Mouse (Mus musculus) limb, embryonic 13.5 days (tissue): Measurements from ENCODE around the gene Vkorc1l1. TPM values are rescaled to one million over a fixed set of nuclear protein-coding genes. Genes with fewer than 3 reads are reported as not detected.
A peak's percentile ranks its signal among the peaks of the same experiment; 100 is the strongest.
"Not testable (repeated sequence)": the region's sequence is repeated elsewhere in the genome, so short reads cannot be mapped to it uniquely, and the experiment has no call there.

Experiments
- ATAC-seq: fragments of 200-750 bp; cut with Nextera tagmentation; 2 replicates; pipeline ENCODE4 v1.8.0; 2017; ENCODE audit warnings: low read depth, moderate number of reproducible peaks, moderate TSS enrichment; ENCODE audit not compliant: low FRiP score
- H3K27ac ChIP-seq: fragments of 300-500 bp; sonication (generic); 2 replicates; pipeline ENCODE4 v1.5.1; 2015; ENCODE audit warnings: inconsistent platforms, mild to moderate bottlenecking, moderate library complexity
- H3K27me3 ChIP-seq: fragments of 300-500 bp; sonication (generic); 2 replicates; pipeline ENCODE4 v1.6.1; 2015; ENCODE audit warnings: mild to moderate bottlenecking, inconsistent platforms
- H3K36me3 ChIP-seq: fragments of 300-500 bp; sonication (generic); 2 replicates; pipeline ENCODE4 v1.6.1; 2015; ENCODE audit warnings: inconsistent platforms, mild to moderate bottlenecking, moderate library complexity
- H3K4me1 ChIP-seq: fragments of 300-500 bp; sonication (generic); 2 replicates; pipeline ENCODE4 v1.6.1; 2015; ENCODE audit warnings: inconsistent platforms
- H3K4me2 ChIP-seq: fragments of 300-500 bp; sonication (generic); replicated peaks from 2 replicates; pipeline ENCODE4 v1.6.1; 2015; ENCODE audit warnings: inconsistent platforms, mild to moderate bottlenecking, moderate library complexity
- H3K4me3 ChIP-seq: fragments of 300-500 bp; sonication (generic); 2 replicates; pipeline ENCODE4 v1.5.1; 2015; ENCODE audit warnings: moderate library complexity, mild to moderate bottlenecking, inconsistent platforms
- H3K9ac ChIP-seq: fragments of 300-500 bp; sonication (generic); 2 replicates; pipeline ENCODE4 v1.6.1; 2015; ENCODE audit warnings: mild to moderate bottlenecking, inconsistent platforms
- H3K9me3 ChIP-seq: fragments of 300-500 bp; sonication (generic); 2 replicates; pipeline ENCODE4 v1.6.1; 2016; ENCODE audit warnings: inconsistent platforms
- WGBS: fragments of 180-500 bp; shearing (Covaris S2); methylation state at CpG from one replicate; pipeline ENCODE4 v1.1.7; 2015; 5-methylcytosine and 5-hydroxymethylcytosine counted together
- polyA plus RNA-seq: library from polyadenylated mRNA; unstranded; fragments of >200 nt; fragmentation: Nextera tagmentation; extraction: Ambion mirVana; gene quantifications from 2 replicates; pipeline ENCODE4 v1.2.1, GENCODE M21; 2015

The Vkorc1l1 gene
- polyA plus RNA-seq = 26.9 and 28.7 TPM in 2 replicates

DNA sequence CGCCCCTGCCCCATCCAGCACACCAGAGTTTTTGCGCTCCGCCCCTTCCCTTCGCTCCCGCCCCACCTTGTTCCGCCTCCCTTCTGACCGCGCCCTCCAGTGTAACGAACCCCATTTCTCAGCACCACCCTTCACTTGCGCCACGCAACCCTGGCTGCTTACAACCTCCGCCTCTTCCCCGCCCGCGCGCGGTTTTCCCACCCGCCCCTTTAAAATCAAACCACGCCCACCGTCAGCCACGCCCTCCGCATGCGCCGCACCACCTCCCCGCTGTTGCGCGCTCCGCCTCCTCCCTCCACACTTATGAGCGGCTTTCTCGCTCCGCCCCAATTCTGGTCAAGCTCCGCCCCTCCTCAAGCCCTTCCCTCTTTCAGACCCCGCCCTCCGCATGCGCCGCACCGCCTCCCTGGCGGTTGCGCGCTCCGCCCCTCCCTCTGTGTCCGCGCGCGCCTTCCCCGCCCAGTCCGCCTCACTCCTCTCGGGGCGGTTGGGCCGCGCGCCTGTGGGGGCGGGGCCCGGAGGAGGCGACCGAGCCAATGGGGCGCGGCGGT, at the start of gene Vkorc1l1:
TSS of gene Vkorc1l1 (plus strand) at position 476 of the 551 bp plus-strand sequence.
- WGBS = 1% methylated on average over 47 of the region's 59 CpGs
- H3K9me3 ChIP-seq = no peaks in the 10 kb centered on the region
- peak; percentile 99 for ATAC-seq

DNA sequence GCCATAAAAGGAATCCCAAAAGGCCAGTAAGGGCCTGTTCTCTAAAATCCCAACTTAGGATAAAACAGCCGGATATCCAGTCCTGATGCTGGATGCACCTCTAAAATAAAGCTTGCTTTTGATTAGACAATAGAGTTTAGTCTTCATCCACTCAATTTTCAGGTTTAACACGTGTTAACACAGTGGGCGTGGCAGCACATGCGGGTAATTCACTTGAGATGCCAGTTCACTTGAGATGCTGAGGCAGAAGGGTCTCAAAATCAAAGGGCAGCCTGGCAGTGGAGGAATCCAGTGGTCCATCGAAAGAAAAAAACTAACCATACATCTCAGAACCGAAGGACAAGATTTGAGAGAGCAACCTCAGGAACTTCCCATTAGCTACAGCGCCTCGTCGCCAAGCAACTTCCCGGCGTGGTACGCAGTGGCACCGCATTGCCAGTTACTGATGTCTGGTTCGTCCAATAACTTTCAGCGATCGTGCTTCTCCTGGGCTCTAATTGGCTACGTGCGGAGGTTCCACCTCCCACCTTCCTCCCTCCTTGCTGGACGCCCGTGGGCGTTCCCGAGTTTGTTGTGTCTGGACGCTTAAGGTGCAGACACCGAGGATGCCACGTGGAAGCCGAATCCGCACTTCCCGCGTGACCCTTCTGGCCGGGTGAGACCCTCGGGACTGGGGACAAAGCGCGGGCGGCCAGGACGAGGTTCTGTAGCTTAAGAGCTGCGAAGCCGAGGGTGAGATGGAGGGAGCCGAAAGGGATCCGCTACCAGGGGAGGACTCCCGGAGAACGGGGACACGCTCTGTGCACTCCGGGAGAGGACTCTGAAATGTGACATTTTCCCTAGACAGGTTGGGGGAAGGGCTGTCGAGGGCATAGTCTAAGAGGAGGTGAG, 46.3 kb upstream of the Vkorc1l1 start, which contains the start of gene Zbed5:
TSS of gene Zbed5 (plus strand) at position 526 of the 891 bp plus-strand sequence.
- H3K4me1 ChIP-seq = peaks cover 10% of the 10 kb centered on the region; the same call in 1 of the 2 replicates
- peak within 1 kb of the TSS; percentile 69 for H3K9ac ChIP-seq
- H3K36me3 ChIP-seq = peaks cover under 1% of the 10 kb centered on the region
- H3K27ac ChIP-seq = no peak within 1 kb of the TSS; the same call in 1 of the 2 replicates
- H3K4me2 ChIP-seq = peak within 1 kb of the TSS; percentile 85
- WGBS = under 1% methylated on average over 44 of the region's 44 CpGs
- ATAC-seq = peak; percentile 99
- 0 out of 2 replicates have a peak, but pooled peaks cover 3% of the 10 kb centered on the region for H3K9me3 ChIP-seq
- H3K4me3 ChIP-seq = peak within 1 kb of the TSS; percentile 73
- H3K27me3 ChIP-seq = no peaks in the 10 kb centered on the region

More for the DNA sequence above, at the start of gene Vkorc1l1:
- Histone ChIP-seq H3K4me3 (peak within 1 kb of the TSS; percentile 94), H3K4me1 (peaks cover 10% of the 10 kb centered on the region), H3K9ac (peak within 1 kb of the TSS; percentile 94), H3K27me3 (no peaks in the 10 kb centered on the region), H3K4me2 (peak within 1 kb of the TSS; percentile 86), H3K27ac (peak within 1 kb of the TSS; percentile 52; the same call in 1 of the 2 replicates), H3K36me3 (peaks cover 10% of the 10 kb centered on the region)

DNA sequence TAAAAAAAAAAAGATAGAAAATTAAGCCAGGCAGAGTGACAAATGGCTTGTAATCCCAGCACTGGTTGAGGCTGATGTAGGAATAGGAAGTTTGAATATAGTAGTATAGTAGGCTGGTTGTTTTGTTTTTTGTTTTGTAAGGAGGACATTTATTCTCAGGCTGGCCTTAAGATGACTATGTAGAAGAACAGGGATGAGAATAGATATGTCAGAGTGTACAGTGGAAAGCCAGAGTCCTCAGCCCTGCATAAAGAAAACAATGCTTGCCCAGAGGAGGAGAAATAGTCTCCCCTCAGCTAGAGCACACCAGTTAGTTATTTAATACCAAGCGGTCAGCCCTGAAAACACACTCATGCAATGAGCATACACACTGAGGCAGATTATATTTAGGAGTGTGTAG, 43.3 kb upstream of the Vkorc1l1 start, which contains the start of gene Phkg1:
TSS of gene Phkg1 (minus strand) at position 101 of the 400 bp plus-strand sequence.
- peaks cover 10% of the 10 kb centered on the region; the same call in 1 of the 2 replicates for H3K4me1 ChIP-seq
- no peak within 1 kb of the TSS for H3K4me3 ChIP-seq
- WGBS = 93% methylated on average over 1 of the region's 1 CpGs
- ATAC-seq = no peak
- H3K27me3 ChIP-seq = no peaks in the 10 kb centered on the region
- peaks cover 18% of the 10 kb centered on the region for H3K36me3 ChIP-seq
- H3K27ac ChIP-seq = no peak within 1 kb of the TSS
- 0 out of 2 replicates have a peak, but pooled peaks cover 3% of the 10 kb centered on the region for H3K9me3 ChIP-seq
- no peak within 1 kb of the TSS for H3K9ac ChIP-seq
- H3K4me2 ChIP-seq = no peak within 1 kb of the TSS

DNA sequence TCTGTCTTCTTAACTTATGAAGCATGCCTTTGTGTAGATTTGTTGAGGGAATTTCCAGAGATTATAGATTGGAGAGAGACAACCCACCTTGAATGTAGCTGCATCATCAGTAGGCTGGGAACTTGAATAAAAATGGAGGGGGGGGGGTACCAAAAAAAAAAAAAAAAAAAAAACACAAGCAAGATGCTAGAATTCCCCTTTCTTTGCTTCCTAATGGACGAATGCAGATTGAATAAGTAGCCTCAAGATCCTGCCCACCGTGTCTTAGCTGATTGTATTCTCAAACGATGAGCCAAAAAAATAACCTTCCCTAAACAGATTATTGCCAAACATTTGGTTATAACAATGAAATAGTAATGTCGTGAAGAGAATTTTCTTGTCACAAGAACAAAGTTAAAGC, 34.0 kb upstream of the Vkorc1l1 start:
- no peak for ATAC-seq
- Histone ChIP-seq H3K9ac (peak overlapping the region; percentile 82), H3K4me1 (peaks cover 6% of the 10 kb centered on the region; the same call in 1 of the 2 replicates), H3K4me3 (peak overlapping the region; percentile 68), H3K27ac (peak overlapping the region; percentile 82; the same call in 1 of the 2 replicates), H3K36me3 (peaks cover 12% of the 10 kb centered on the region), H3K9me3 (no peaks in the 10 kb centered on the region), H3K27me3 (no peaks in the 10 kb centered on the region), H3K4me2 (peak overlapping the region; percentile 84)
- WGBS = 28% methylated on average over 4 of the region's 4 CpGs

DNA sequence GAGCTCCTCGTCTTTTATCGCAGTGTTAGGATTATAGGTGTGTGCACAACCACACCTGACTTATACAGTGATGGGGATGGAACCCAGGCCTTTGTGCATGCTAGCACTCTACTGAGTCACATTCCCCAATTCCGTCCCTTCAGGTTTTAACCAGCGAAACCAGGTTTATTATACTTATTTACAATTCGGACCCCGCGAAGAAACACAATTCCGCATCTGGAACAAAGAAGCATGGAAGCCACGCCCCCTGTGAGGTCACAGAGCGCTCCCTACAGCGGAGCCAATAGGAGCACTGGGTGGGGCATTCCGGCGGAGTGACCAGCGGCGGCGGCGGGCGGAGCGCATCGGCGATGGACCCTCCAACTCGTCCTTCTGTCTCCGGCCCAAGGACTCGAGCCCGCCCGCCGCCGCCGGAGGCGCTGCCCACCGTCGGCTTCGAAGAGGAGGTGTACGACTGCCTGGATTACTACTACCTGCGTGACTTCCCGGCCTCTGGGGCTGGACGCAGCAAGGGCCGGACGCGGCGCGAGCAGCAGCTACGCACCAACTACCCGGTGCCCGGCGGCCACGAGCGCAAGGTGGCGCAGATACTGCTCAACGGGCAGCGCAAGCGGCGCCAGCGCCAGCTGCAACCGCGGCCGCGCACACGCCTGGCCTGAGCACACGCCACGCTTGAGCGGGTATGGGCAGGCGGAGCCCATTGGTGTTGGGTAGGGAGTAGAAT, 33.4 kb upstream of the Vkorc1l1 start, which contains the start of gene Nupr1l:
TSS of gene Nupr1l (plus strand) at position 299 of the 724 bp plus-strand sequence.
- ATAC-seq = peak; percentile 97
- Histone ChIP-seq H3K9me3 (no peaks in the 10 kb centered on the region), H3K27me3 (no peaks in the 10 kb centered on the region), H3K36me3 (0 out of 2 replicates have a peak, but pooled peaks cover 7% of the 10 kb centered on the region), H3K27ac (peak within 1 kb of the TSS; percentile 82; the same call in 1 of the 2 replicates), H3K4me2 (peak within 1 kb of the TSS; percentile 84), H3K4me3 (peak within 1 kb of the TSS; percentile 68), H3K9ac (peak within 1 kb of the TSS; percentile 82), H3K4me1 (peaks cover 6% of the 10 kb centered on the region; the same call in 1 of the 2 replicates)
- WGBS = 1% methylated on average over 63 of the region's 63 CpGs

DNA sequence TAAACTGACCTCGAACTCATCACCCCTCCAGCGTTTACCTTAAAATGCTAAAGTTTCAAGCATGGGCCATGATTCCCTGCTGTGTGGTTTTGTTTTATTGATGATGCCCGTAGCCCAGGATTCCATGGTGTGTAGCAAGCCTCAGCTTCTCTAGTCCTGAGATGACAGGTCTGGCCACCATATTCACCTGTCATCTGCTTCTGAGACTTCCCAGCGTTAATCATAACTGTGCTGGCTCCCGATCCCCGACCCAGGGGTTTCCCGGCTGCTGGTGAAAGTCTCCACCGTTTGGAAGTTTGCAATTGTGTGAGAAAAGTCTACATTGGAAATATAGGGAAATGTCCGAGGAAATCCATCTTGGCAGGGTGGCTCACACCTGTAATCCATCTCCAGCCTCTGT, 32.6 kb upstream of the Vkorc1l1 start:
- Histone ChIP-seq H3K4me3 (peak overlapping the region; percentile 68), H3K4me1 (peaks cover 6% of the 10 kb centered on the region; the same call in 1 of the 2 replicates), H3K9me3 (no peaks in the 10 kb centered on the region), H3K27ac (no peak overlapping the region), H3K27me3 (no peaks in the 10 kb centered on the region), H3K9ac (peak overlapping the region; percentile 82; the same call in 1 of the 2 replicates), H3K36me3 (0 out of 2 replicates have a peak, but pooled peaks cover 4% of the 10 kb centered on the region), H3K4me2 (peak overlapping the region; percentile 84)
- WGBS = 70% methylated on average over 9 of the region's 9 CpGs
- ATAC-seq = no peak

DNA sequence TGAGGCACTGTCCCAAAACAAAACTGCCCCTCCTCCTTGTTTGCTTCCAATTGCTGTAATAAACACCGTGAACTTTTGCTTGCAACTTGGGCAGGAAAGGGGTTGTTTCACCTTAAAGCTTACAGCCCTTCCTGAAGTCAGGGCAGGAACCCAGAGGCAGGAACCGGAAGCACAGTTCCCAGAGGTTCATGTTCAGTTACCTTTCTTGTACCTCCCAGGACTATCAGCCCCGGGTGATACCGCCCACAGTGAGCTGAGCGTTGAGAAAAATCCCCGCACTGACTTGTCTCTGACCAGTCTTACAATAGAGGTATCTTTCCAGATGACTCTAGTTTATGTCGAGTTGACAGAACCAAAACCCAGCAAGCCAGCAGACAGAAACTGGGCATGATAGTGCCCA, 32.2 kb upstream of the Vkorc1l1 start:
- H3K27ac ChIP-seq = no peak overlapping the region
- no peaks in the 10 kb centered on the region for H3K9me3 ChIP-seq
- peaks cover 6% of the 10 kb centered on the region; the same call in 1 of the 2 replicates for H3K4me1 ChIP-seq
- H3K27me3 ChIP-seq = no peaks in the 10 kb centered on the region
- H3K4me2 ChIP-seq = peak overlapping the region; percentile 84; the same call in 1 of the 2 replicates
- 0 out of 2 replicates have a peak, but pooled peaks cover 4% of the 10 kb centered on the region for H3K36me3 ChIP-seq
- WGBS = 83% methylated on average over 7 of the region's 7 CpGs
- 0 out of 2 replicates have a peak overlapping the region, but pooled peaks have one; percentile 68 for H3K4me3 ChIP-seq
- no peak for ATAC-seq
- no peak overlapping the region; the same call in 1 of the 2 replicates for H3K9ac ChIP-seq

DNA sequence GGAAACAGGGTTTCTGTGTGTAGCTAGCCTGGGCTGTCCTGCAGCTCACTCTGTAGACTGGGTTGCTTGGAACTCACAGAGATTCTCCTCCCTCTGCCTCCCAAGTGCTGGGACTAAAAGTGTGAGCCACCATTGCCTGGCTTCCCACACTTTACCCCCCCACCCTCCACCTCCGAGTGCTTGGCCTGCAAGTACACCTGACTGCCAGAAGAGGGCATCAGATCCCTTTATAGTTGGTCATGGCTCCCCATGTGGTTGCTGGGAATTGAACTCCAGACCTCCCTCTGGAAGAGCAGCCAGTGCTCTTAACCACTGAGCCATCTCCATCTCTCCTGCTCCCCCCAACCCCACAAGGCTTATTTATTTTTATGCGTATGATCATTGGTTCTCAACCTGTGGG, 27.7 kb upstream of the Vkorc1l1 start:
- Histone ChIP-seq H3K9ac (no peak overlapping the region), H3K4me1 (peaks cover 2% of the 10 kb centered on the region; the same call in 1 of the 2 replicates), H3K4me2 (no peak overlapping the region), H3K36me3 (no peaks in the 10 kb centered on the region), H3K4me3 (no peak overlapping the region), H3K9me3 (no peaks in the 10 kb centered on the region), H3K27me3 (no peaks in the 10 kb centered on the region), H3K27ac (no peak overlapping the region)
- WGBS = 29% methylated on average over 2 of the region's 2 CpGs
- no peak for ATAC-seq

DNA sequence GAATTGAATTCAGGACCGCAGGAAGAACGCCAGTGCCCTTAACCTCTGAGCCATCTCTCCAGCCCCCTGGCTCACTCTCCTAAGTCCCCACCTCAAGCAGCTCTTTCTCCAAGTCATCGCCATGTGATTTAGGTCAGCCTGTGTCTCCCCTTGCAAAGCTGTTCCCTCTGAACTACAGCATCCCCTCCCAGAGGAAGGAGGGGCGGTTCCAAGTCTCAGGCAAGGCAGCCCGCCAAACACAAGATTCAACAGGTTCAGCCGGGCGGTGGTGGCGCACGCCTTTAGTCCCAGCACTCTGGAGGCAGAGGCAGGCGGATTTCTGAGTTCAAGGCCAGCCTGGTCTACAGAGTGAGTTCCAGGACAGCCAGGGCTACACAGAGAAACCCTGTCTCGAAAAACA, 26.3 kb upstream of the Vkorc1l1 start:
- not testable (repeated sequence) for ATAC-seq, H3K9ac ChIP-seq, H3K27me3 ChIP-seq, H3K4me2 ChIP-seq, H3K27ac ChIP-seq, H3K4me3 ChIP-seq, H3K36me3 ChIP-seq, H3K4me1 ChIP-seq, H3K9me3 ChIP-seq
- 88% methylated on average over 11 of the region's 11 CpGs for WGBS

DNA sequence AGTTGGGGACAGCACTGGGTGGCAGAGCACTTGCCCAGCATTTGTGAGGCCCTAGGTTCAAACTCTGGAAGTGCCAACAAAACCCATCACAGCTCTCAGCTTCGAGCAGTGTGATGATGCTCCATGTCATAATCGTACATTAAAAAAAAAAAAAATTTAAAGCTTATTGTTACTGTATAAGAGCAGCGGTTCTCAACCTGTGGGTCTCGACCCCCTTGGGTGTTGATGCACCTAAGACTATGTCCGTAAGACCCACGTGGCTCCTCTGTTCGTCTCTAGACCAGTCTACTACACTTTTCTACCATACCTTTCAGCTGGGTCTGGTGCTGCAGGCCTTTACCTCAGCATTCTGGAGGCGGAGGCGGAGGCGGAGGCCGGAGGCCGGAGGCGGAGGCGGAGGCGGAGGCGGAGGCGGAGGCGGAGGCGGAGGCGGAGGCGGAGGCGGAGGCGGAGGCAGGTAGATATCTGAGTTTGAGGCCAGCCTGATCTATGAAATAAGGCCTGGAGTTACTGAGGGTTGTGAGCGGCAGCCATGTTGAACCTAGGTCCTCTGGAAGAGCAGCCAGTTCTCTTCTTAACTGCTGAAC, 23.6 kb upstream of the Vkorc1l1 start:
- 90% methylated on average over 24 of the region's 24 CpGs for WGBS
- ATAC-seq = no peak
- Histone ChIP-seq H3K27ac (no peak overlapping the region), H3K4me2 (no peak overlapping the region), H3K9me3 (no peaks in the 10 kb centered on the region), H3K4me3 (no peak overlapping the region), H3K27me3 (no peaks in the 10 kb centered on the region), H3K4me1 (no peaks in the 10 kb centered on the region), H3K36me3 (no peaks in the 10 kb centered on the region), H3K9ac (no peak overlapping the region)

DNA sequence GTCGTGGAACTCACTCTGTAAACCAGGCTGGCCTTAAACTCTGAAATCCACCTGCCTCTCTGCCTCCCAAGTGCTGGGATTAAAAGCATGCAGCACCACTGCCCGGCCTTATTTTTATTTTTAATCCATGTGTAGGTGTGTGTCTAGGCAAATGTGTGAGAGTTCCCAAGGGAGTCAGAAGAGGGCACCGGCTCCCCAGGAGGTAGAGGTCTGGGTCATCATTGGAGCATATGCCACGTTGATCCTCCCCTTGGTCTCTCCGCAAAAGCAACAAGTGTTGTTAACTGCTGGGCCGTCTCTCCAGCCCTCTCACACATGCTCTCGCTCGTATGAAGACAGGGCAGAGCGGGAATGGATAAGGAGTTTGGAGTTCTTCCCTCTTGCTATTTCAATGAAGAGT, 23.0 kb upstream of the Vkorc1l1 start:
- Histone ChIP-seq H3K36me3 (no peaks in the 10 kb centered on the region), H3K27me3 (no peaks in the 10 kb centered on the region), H3K4me1 (no peaks in the 10 kb centered on the region), H3K4me2 (no peak overlapping the region), H3K27ac (no peak overlapping the region), H3K4me3 (no peak overlapping the region), H3K9me3 (no peaks in the 10 kb centered on the region), H3K9ac (no peak overlapping the region)
- WGBS = 73% methylated on average over 9 of the region's 9 CpGs
- no peak for ATAC-seq
